Mouse (Mus musculus): ENCODE results near the gene Car5a. TPM values are rescaled to one million over a fixed set of nuclear protein-coding genes. Genes with fewer than 3 reads are reported as not detected.

The Car5a gene
- not detected in 2 replicates for total RNA-seq (2012; rRNA removed)
- polyA plus RNA-seq (2012; ENCODE audit: insufficient read depth in 1 of 2, insufficient read length in 2 of 2, low read depth in 1 of 2, low replicate concordance in 2 of 2, missing spikeins in 1 of 2): under 1 TPM in 1 of 2 experiments, not detected in 1; 0.08 TPM

GRCm38 (mm10) chr8:121944831-121945230, at the start of gene Car5a:
Gene Car5a (minus strand): TSS chr8:121944904.
- Histone ChIP-seq H3K27ac (ENCODE audit: control insufficient read depth, low read depth, low read length) (no peak within 1 kb of the TSS), H3K4me1 (ENCODE audit: control insufficient read depth in 1 of 2, insufficient read depth in 2 of 2, low read length in 2 of 2) (peaks cover 0 to 12% of the 10 kb centered on the region in 2 experiments; a peak in 3 of 4 replicates), H3K9me3 (replicated peaks; ENCODE audit: insufficient read depth, low read length) (no peaks in the 10 kb centered on the region), H3K79me2 (ENCODE audit: control insufficient read depth, insufficient read depth, low read length, poor library complexity) (peaks cover 1% of the 10 kb centered on the region; the same call in 1 of the 2 replicates), H3K9ac (ENCODE audit: control insufficient read depth, low read depth, low read length, poor library complexity, severe bottlenecking) (no peak within 1 kb of the TSS), H3K27me3 (ENCODE audit: control insufficient read depth in 1 of 2, insufficient read depth in 2 of 2, low read length in 2 of 2) (no peaks in the 10 kb centered on the region), H3K36me3 (ENCODE audit: control insufficient read depth in 1 of 2, insufficient read depth in 2 of 2, low read length in 2 of 2) (peaks cover 0 to 5% of the 10 kb centered on the region in 2 experiments; a peak in 1 of 4 replicates), H3K4me3 (ENCODE audit: control insufficient read depth in 1 of 2, insufficient read depth in 1 of 2, low read depth in 2 of 2, low read length in 2 of 2) (no peak within 1 kb of the TSS)
- TF ChIP-seq MAZ (IDR thresholded peaks at IDR 0.05; ENCODE audit: low read depth, low read length): no peak
- no peak for TF ChIP-seq POLR2AphosphoS2 (IDR thresholded peaks at IDR 0.05; ENCODE audit: low read length)
- no peak for TF ChIP-seq CHD1 (IDR thresholded peaks at IDR 0.05; ENCODE audit: low read depth, low read length)
- TF ChIP-seq SMC3 (IDR thresholded peaks at IDR 0.05; ENCODE audit: low read depth, low read length): no peak
- no peak for TF ChIP-seq ZKSCAN1 (IDR thresholded peaks at IDR 0.05; ENCODE audit: low read depth, low read length)
- no peak for TF ChIP-seq USF2 (IDR thresholded peaks at IDR 0.05; ENCODE audit: borderline replicate concordance in 1 of 2, insufficient read depth in 1 of 2, low read depth in 1 of 2, low read length in 2 of 2)
- no peak for TF ChIP-seq ZMIZ1 (IDR thresholded peaks at IDR 0.05; ENCODE audit: low read depth, low read length)
- no peak for TF ChIP-seq MXI1 (IDR thresholded peaks at IDR 0.05; ENCODE audit: low read depth, low read length)
- TF ChIP-seq TCF12 (IDR thresholded peaks at IDR 0.05; ENCODE audit: low read depth, low read length): no peak
- no peak for TF ChIP-seq BHLHE40 (IDR thresholded peaks at IDR 0.05; ENCODE audit: borderline replicate concordance, low read depth, low read length)
- no peak for TF ChIP-seq ELF1 (IDR thresholded peaks at IDR 0.05; ENCODE audit: low read depth, low read length)
- no peak for TF ChIP-seq ZNF384 (IDR thresholded peaks at IDR 0.05; ENCODE audit: low read depth, low read length)
- no peak for TF ChIP-seq JUND (IDR thresholded peaks at IDR 0.05; ENCODE audit: low read depth, low read length)
- TF ChIP-seq POLR2A (IDR thresholded peaks at IDR 0.05; ENCODE audit: control insufficient read depth in 1 of 2, insufficient read depth in 1 of 2, low read depth in 1 of 2, low read length in 2 of 2, poor library complexity in 1 of 2): no peak
- TF ChIP-seq GATA1 (IDR thresholded peaks at IDR 0.05; ENCODE audit: low read depth, low read length): no peak
- TF ChIP-seq E2F4 (IDR thresholded peaks at IDR 0.05; ENCODE audit: borderline replicate concordance, low read depth, low read length): no peak
- TF ChIP-seq POLR2AphosphoS5 (IDR thresholded peaks at IDR 0.05; ENCODE audit: borderline replicate concordance, low read depth, low read length): no peak
- TF ChIP-seq EP300 (IDR thresholded peaks at IDR 0.05; ENCODE audit: low read depth in 1 of 2, low read length in 2 of 2): no peak
- TF ChIP-seq SIN3A (IDR thresholded peaks at IDR 0.05; ENCODE audit: low read length): no peak
- DNase-seq (ENCODE audit: low read depth, low spot score): no peak

- no peaks in the 10 kb centered on the region; a peak in 1 of 4 replicates for H3K36me3 ChIP-seq (ENCODE audit: control insufficient read depth in 1 of 2, insufficient read depth in 2 of 2, low read length in 2 of 2)
Measured at GRCm38 (mm10) chr8:121992911-121993310, 48.2 kb upstream of the Car5a start.

More at GRCm38 (mm10) chr8:121992911-121993310, 48.2 kb upstream of the Car5a start:
- Histone ChIP-seq H3K9ac (ENCODE audit: control insufficient read depth, low read depth, low read length, poor library complexity, severe bottlenecking) (no peak overlapping the region), H3K4me1 (ENCODE audit: control insufficient read depth in 1 of 2, insufficient read depth in 2 of 2, low read length in 2 of 2) (no peaks in the 10 kb centered on the region), H3K4me3 (ENCODE audit: control insufficient read depth in 1 of 2, insufficient read depth in 1 of 2, low read depth in 2 of 2, low read length in 2 of 2) (no peak overlapping the region), H3K27me3 (ENCODE audit: control insufficient read depth in 1 of 2, insufficient read depth in 2 of 2, low read length in 2 of 2) (no peaks in the 10 kb centered on the region), H3K27ac (ENCODE audit: control insufficient read depth, low read depth, low read length) (no peak overlapping the region), H3K79me2 (ENCODE audit: control insufficient read depth, insufficient read depth, low read length, poor library complexity) (no peaks in the 10 kb centered on the region), H3K9me3 (replicated peaks; ENCODE audit: insufficient read depth, low read length) (no peaks in the 10 kb centered on the region)
- no peak for TF ChIP-seq MYC (IDR thresholded peaks at IDR 0.05; ENCODE audit: low read depth, low read length)
- TF ChIP-seq TCF12 (IDR thresholded peaks at IDR 0.05; ENCODE audit: low read depth, low read length): no peak
- TF ChIP-seq SMC3 (IDR thresholded peaks at IDR 0.05; ENCODE audit: low read depth, low read length): no peak
- TF ChIP-seq KAT2A (conservative IDR thresholded peaks at IDR 0.05; ENCODE audit: low read depth, low read length): no peak
- TF ChIP-seq CHD2 (IDR thresholded peaks at IDR 0.05; ENCODE audit: low read length): no peak
- TF ChIP-seq NELFE (IDR thresholded peaks at IDR 0.05; ENCODE audit: low read depth, low read length): no peak
- no peak for TF ChIP-seq TAL1 (IDR thresholded peaks at IDR 0.05; ENCODE audit: low read length)
- no peak for TF ChIP-seq ETS1 (IDR thresholded peaks at IDR 0.05; ENCODE audit: low read depth, low read length)
- no peak for TF ChIP-seq BHLHE40 (IDR thresholded peaks at IDR 0.05; ENCODE audit: borderline replicate concordance, low read depth, low read length)
- no peak for TF ChIP-seq MYB (IDR thresholded peaks at IDR 0.05; ENCODE audit: low read depth, low read length)
- TF ChIP-seq GABPA (IDR thresholded peaks at IDR 0.05; ENCODE audit: low read depth, low read length): no peak
- TF ChIP-seq E2F4 (IDR thresholded peaks at IDR 0.05; ENCODE audit: borderline replicate concordance, low read depth, low read length): no peak
- TF ChIP-seq SIN3A (IDR thresholded peaks at IDR 0.05; ENCODE audit: low read length): no peak
- no peak for DNase-seq (ENCODE audit: low read depth, low spot score)
